Mouse (Mus musculus) heart, embryonic 14.5 days (tissue): ENCODE results near the gene Zbtb17. TPM values are rescaled to one million over a fixed set of nuclear protein-coding genes. Genes with fewer than 3 reads are reported as not detected.

ENCODE experiments used
- ATAC-seq: fragments of 200-750 bp; cut with Nextera tagmentation; 2 replicates; pipeline ENCODE4 v1.8.0; 2017; ENCODE audit warnings: low read depth, moderate TSS enrichment; ENCODE audit not compliant: insufficient number of reproducible peaks, insufficient read depth, low FRiP score
- H3K27ac ChIP-seq, 2 experiments: fragments of 200-500 bp in 1 of 2; fragments of 300-500 bp in 1 of 2; sonication (generic) in 1 of 2; replicated peaks in 1 of 2; 2 replicates each; pipeline ENCODE4 v1.5.1; 2012 to 2014; ENCODE audit warnings: low read depth in 2 of 2, low read length in 2 of 2, control low read depth in 1 of 2, mild to moderate bottlenecking in 1 of 2, mixed read lengths in 1 of 2; ENCODE audit not compliant: control insufficient read depth in 1 of 2, insufficient read depth in 1 of 2
- H3K27me3 ChIP-seq: fragments of 300-500 bp; sonication (generic); 2 replicates; pipeline ENCODE4 v1.6.1; 2014; ENCODE audit warnings: mild to moderate bottlenecking, low read length, control low read depth; ENCODE audit not compliant: control insufficient read depth, insufficient read depth
- H3K36me3 ChIP-seq: fragments of 300-500 bp; sonication (generic); 2 replicates; pipeline ENCODE4 v1.6.1; 2014; ENCODE audit warnings: mild to moderate bottlenecking, control low read depth, low read length, mixed read lengths; ENCODE audit not compliant: control insufficient read depth, insufficient read depth
- H3K4me1 ChIP-seq, 2 experiments: fragments of 200-500 bp in 1 of 2; fragments of 300-500 bp in 1 of 2; sonication (generic) in 1 of 2; 2 replicates each; pipeline ENCODE4 v1.6.1; 2012 to 2014; ENCODE audit warnings: low read length in 2 of 2, control low read depth in 1 of 2, mixed read lengths in 1 of 2; ENCODE audit not compliant: control insufficient read depth in 2 of 2, insufficient read depth in 2 of 2
- H3K4me2 ChIP-seq: fragments of 300-500 bp; sonication (generic); 2 replicates; pipeline ENCODE4 v1.6.1; 2014; ENCODE audit warnings: mild to moderate bottlenecking, low read length
- H3K4me3 ChIP-seq, 2 experiments: fragments of 200-500 bp in 1 of 2; fragments of 300-500 bp in 1 of 2; sonication (generic) in 1 of 2; 2 replicates each; pipeline ENCODE4 v1.5.1; 2012 to 2014; ENCODE audit warnings: low read length in 2 of 2, mild to moderate bottlenecking in 2 of 2, control low read depth in 1 of 2, low read depth in 1 of 2, moderate library complexity in 1 of 2; ENCODE audit not compliant: control insufficient read depth in 1 of 2, insufficient read depth in 1 of 2
- H3K9ac ChIP-seq: fragments of 300-500 bp; sonication (generic); 2 replicates; pipeline ENCODE4 v1.6.1; 2014; ENCODE audit warnings: mild to moderate bottlenecking, low read length
- H3K9me3 ChIP-seq: fragments of 300-500 bp; sonication (generic); 2 replicates; pipeline ENCODE4 v1.6.1; 2016; ENCODE audit warnings: low read length, control low read depth; ENCODE audit not compliant: control insufficient read depth
- WGBS: fragments of 180-500 bp; shearing (Covaris S2); extraction: QIAGEN DNeasy Blood & Tissue Kit; methylation state at CpG from one replicate; pipeline ENCODE4 v1.1.7; 2014; 5-methylcytosine and 5-hydroxymethylcytosine counted together
- polyA plus RNA-seq: library from polyadenylated mRNA; unstranded; fragments of >200 nt; fragmentation: Nextera tagmentation; extraction: Ambion mirVana; gene quantifications from 2 replicates; pipeline ENCODE4 v1.2.1, GENCODE M21; 2014

Gene Zbtb17
- polyA plus RNA-seq, 1 experiment from 2014 or later: 18.8 TPM

GRCm38 (mm10) chr4:141406516-141407299 lies 37.7 kb upstream of the Zbtb17 start:
- H3K9ac ChIP-seq: peak overlapping the region; percentile 28; the same call in 1 of the 2 replicates
- 0 out of 2 replicates have a peak, but pooled peaks have one; percentile 38 for ATAC-seq

GRCm38 (mm10) chr4:141408577-141408976 lies 35.9 kb upstream of the Zbtb17 start:
- H3K9ac ChIP-seq: no peak overlapping the region

More at GRCm38 (mm10) chr4:141406516-141407299, 37.7 kb upstream of the Zbtb17 start:
- Histone ChIP-seq H3K4me1 (peaks cover 21 to 22% of the 10 kb centered on the region in 2 experiments), H3K4me2 (peak overlapping the region; percentile 9), H3K27ac (peak overlapping the region in 1 of 2 experiments; percentile 53; a peak in 2 of 4 replicates), H3K27me3 (no peaks in the 10 kb centered on the region), H3K9me3 (no peaks in the 10 kb centered on the region), H3K4me3 (no peak overlapping the region), H3K36me3 (no peaks in the 10 kb centered on the region)
- 23% methylated on average over 14 of the region's 14 CpGs for WGBS

GRCm38 (mm10) chr4:141411430-141411992 lies 32.9 kb upstream of the Zbtb17 start:
- H3K9ac ChIP-seq: no peak overlapping the region
- no peak overlapping the region for H3K4me3 ChIP-seq
- no peak overlapping the region for H3K27ac ChIP-seq
- H3K4me1 ChIP-seq: peaks cover 11 to 13% of the 10 kb centered on the region in 2 experiments
- 17% methylated on average over 22 of the region's 22 CpGs for WGBS
- no peaks in the 10 kb centered on the region for H3K9me3 ChIP-seq
- ATAC-seq: no peak
- no peak overlapping the region for H3K4me2 ChIP-seq
- no peaks in the 10 kb centered on the region for H3K27me3 ChIP-seq
- no peaks in the 10 kb centered on the region for H3K36me3 ChIP-seq

More at GRCm38 (mm10) chr4:141408577-141408976, 35.9 kb upstream of the Zbtb17 start:
- ATAC-seq: no peak
- Histone ChIP-seq H3K36me3 (no peaks in the 10 kb centered on the region), H3K27me3 (no peaks in the 10 kb centered on the region), H3K27ac (no peak overlapping the region), H3K4me3 (no peak overlapping the region), H3K4me1 (peaks cover 22 to 23% of the 10 kb centered on the region in 2 experiments), H3K4me2 (no peak overlapping the region), H3K9me3 (no peaks in the 10 kb centered on the region)
- 92% methylated on average over 3 of the region's 3 CpGs for WGBS

GRCm38 (mm10) chr4:141415924-141416323 lies 28.5 kb upstream of the Zbtb17 start, which contains the start of gene Clcnkb:
TSS of gene Clcnkb (minus strand) at chr4:141416014.
- no peak for ATAC-seq
- H3K9ac ChIP-seq: no peak within 1 kb of the TSS
- no peaks in the 10 kb centered on the region for H3K9me3 ChIP-seq
- WGBS: 70% methylated on average over 7 of the region's 7 CpGs
- H3K27me3 ChIP-seq: no peaks in the 10 kb centered on the region
- no peak within 1 kb of the TSS for H3K4me3 ChIP-seq
- no peak within 1 kb of the TSS for H3K4me2 ChIP-seq
- no peaks in the 10 kb centered on the region for H3K36me3 ChIP-seq
- no peak within 1 kb of the TSS for H3K27ac ChIP-seq
- H3K4me1 ChIP-seq: peaks cover 17 to 18% of the 10 kb centered on the region in 2 experiments

GRCm38 (mm10) chr4:141419398-141420191 lies 24.9 kb upstream of the Zbtb17 start:
- ATAC-seq: peak; percentile 8; the same call in 1 of the 2 replicates
- Histone ChIP-seq H3K9ac (peak overlapping the region; percentile 67), H3K27ac (peak overlapping the region; percentile 95 to 97), H3K4me2 (peak overlapping the region; percentile 93), H3K4me1 (peaks cover 21 to 24% of the 10 kb centered on the region in 2 experiments), H3K36me3 (peaks cover 22% of the 10 kb centered on the region), H3K4me3 (peak overlapping the region in 1 of 2 experiments; percentile 62; a peak in 1 of 4 replicates), H3K9me3 (no peaks in the 10 kb centered on the region), H3K27me3 (no peaks in the 10 kb centered on the region)
- 46% methylated on average over 27 of the region's 27 CpGs for whole genome bisulfite sequencing

GRCm38 (mm10) chr4:141420192-141420829 lies 24.1 kb upstream of the Zbtb17 start, which contains the start of gene Hspb7:
TSS of gene Hspb7 (plus strand) at chr4:141420779.
- H3K36me3 ChIP-seq: peaks cover 28% of the 10 kb centered on the region
- H3K9ac ChIP-seq: peak within 1 kb of the TSS; percentile 95
- peak within 1 kb of the TSS; percentile 62 to 66 for H3K4me3 ChIP-seq
- 22% methylated on average over 9 of the region's 9 CpGs for WGBS
- no peaks in the 10 kb centered on the region for H3K27me3 ChIP-seq
- H3K4me1 ChIP-seq: peaks cover 24 to 31% of the 10 kb centered on the region in 2 experiments
- peak within 1 kb of the TSS; percentile 97 to 99 for H3K27ac ChIP-seq
- no peaks in the 10 kb centered on the region for H3K9me3 ChIP-seq
- H3K4me2 ChIP-seq: peak within 1 kb of the TSS; percentile 93
- no peak for ATAC-seq

GRCm38 (mm10) chr4:141420886-141421285 lies 23.6 kb upstream of the Zbtb17 start:
- Histone ChIP-seq H3K27me3 (no peaks in the 10 kb centered on the region), H3K4me2 (peak overlapping the region; percentile 93), H3K27ac (peak overlapping the region; percentile 95 to 97), H3K4me1 (peaks cover 24 to 36% of the 10 kb centered on the region in 2 experiments), H3K9ac (peak overlapping the region; percentile 67), H3K9me3 (no peaks in the 10 kb centered on the region), H3K36me3 (peaks cover 28% of the 10 kb centered on the region), H3K4me3 (peak overlapping the region; percentile 9 to 62)
- 14% methylated on average over 9 of the region's 9 CpGs for WGBS
- no peak for ATAC-seq
